Mouse (Mus musculus) E14TG2a.4 (cell line): ENCODE results near the gene Elk4.

Experiments used
- CTCF ChIP-seq: conservative IDR thresholded peaks from 2 replicates; pipeline ENCODE4 v1.5.1; 2014; ENCODE audit warnings: low read length
- POU5F1 ChIP-seq: IDR thresholded peaks from 2 replicates; pipeline ENCODE4 v1.6.1; 2014; ENCODE audit warnings: low read length, borderline replicate concordance

GRCm38 (mm10) chr1:132000506-132000905 lies 6.9 kb upstream of the Elk4 start:
- TF ChIP-seq CTCF (peak; percentile 32), POU5F1 (no peak)
